Mouse (Mus musculus) kidney, adult 2 months (tissue): ENCODE measurements around the gene Rtraf.

ENCODE experiments used
- CTCF ChIP-seq: fragments of 200-500 bp; conservative IDR thresholded peaks from 2 replicates; pipeline ENCODE4 v1.5.1; 2011; ENCODE audit warnings: low read depth, mild to moderate bottlenecking, control low read depth, low read length, moderate library complexity, mixed read lengths; ENCODE audit not compliant: insufficient read depth, insufficient read length
- POLR2A ChIP-seq: fragments of 200-500 bp; IDR thresholded peaks from one replicate; pipeline ENCODE4 v1.6.1; 2011; ENCODE audit warnings: low read depth, low read length, control low read depth

GRCm38 (mm10) chr14:19807858-19808257, 15.8 kb downstream of the Rtraf start:
- TF ChIP-seq CTCF: no peak
- no peak for TF ChIP-seq POLR2A
